Mouse (Mus musculus) embryonic facial prominence, embryonic 10.5 days (tissue): Measurements from ENCODE around the gene Isg20l2. TPM values are rescaled to one million over a fixed set of nuclear protein-coding genes. Genes with fewer than 3 reads are reported as not detected.

ENCODE experiments used
- DNase-seq: peaks from one replicate; pipeline ENCODE4 v3.0.0-alpha.2; 2017; ENCODE audit warnings: low spot score
- H3K27ac ChIP-seq: fragments of 300-500 bp; sonication (generic); replicated peaks from 2 replicates; pipeline ENCODE4 v1.5.1; 2016; ENCODE audit warnings: mild to moderate bottlenecking
- H3K27me3 ChIP-seq: fragments of 300-500 bp; sonication (generic); replicated peaks from 2 replicates; pipeline ENCODE4 v1.6.1; 2016; ENCODE audit warnings: low read depth, mild to moderate bottlenecking; ENCODE audit not compliant: poor library complexity, severe bottlenecking
- H3K36me3 ChIP-seq: fragments of 300-500 bp; sonication (generic); replicated peaks from 2 replicates; pipeline ENCODE4 v1.6.1; 2016; ENCODE audit warnings: mild to moderate bottlenecking, moderate library complexity
- H3K4me1 ChIP-seq: fragments of 300-500 bp; sonication (generic); 2 replicates; pipeline ENCODE4 v1.6.1; 2016
- H3K4me3 ChIP-seq: fragments of 300-500 bp; sonication (generic); 2 replicates; pipeline ENCODE4 v1.5.1; 2016; ENCODE audit warnings: mild to moderate bottlenecking, moderate library complexity
- H3K9me3 ChIP-seq: fragments of 300-500 bp; sonication (generic); 2 replicates; pipeline ENCODE4 v1.6.1; 2016; ENCODE audit warnings: mild to moderate bottlenecking
- WGBS: fragments of 180-500 bp; shearing (Covaris S2); methylation state at CpG from one replicate; pipeline ENCODE4 v1.1.7; 2016; 5-methylcytosine and 5-hydroxymethylcytosine counted together
- polyA plus RNA-seq: library from polyadenylated mRNA; unstranded; fragments of >200 nt; fragmentation: Nextera tagmentation; extraction: Ambion mirVana; gene quantifications from 2 replicates; pipeline ENCODE4 v1.2.1, GENCODE M21; 2016

Gene Isg20l2
- polyA plus RNA-seq, 1 experiment from 2014 or later = 81.3 TPM

- Histone ChIP-seq H3K4me1 (peaks cover 65% of the 10 kb centered on the region), H3K27me3 (peaks cover 36% of the 10 kb centered on the region), H3K27ac (peak overlapping the region; percentile 84), H3K4me3 (peak overlapping the region; percentile 77), H3K9me3 (no peaks in the 10 kb centered on the region), H3K36me3 (peaks cover 53% of the 10 kb centered on the region)
- 24% methylated on average over 14 of the region's 14 CpGs for WGBS
- no peak for DNase-seq
Observed at GRCm38 (mm10) chr3:87973593-87974380, 43.7 kb downstream of the Isg20l2 start.

- 15% methylated on average over 12 of the region's 12 CpGs for WGBS
- Histone ChIP-seq H3K9me3 (no peaks in the 10 kb centered on the region), H3K4me1 (peaks cover 72% of the 10 kb centered on the region), H3K27me3 (peaks cover 33% of the 10 kb centered on the region), H3K27ac (peak overlapping the region; percentile 84), H3K4me3 (peak overlapping the region; percentile 77), H3K36me3 (peaks cover 60% of the 10 kb centered on the region)
- DNase-seq = peak; percentile 74
Observed at GRCm38 (mm10) chr3:87974381-87974987, 44.4 kb downstream of the Isg20l2 start.

- no peak for DNase-seq
- Histone ChIP-seq H3K4me3 (no peak overlapping the region; the same call in 1 of the 2 replicates), H3K36me3 (peaks cover 51% of the 10 kb centered on the region), H3K27ac (peak overlapping the region; percentile 87; the same call in 1 of the 2 replicates), H3K9me3 (no peaks in the 10 kb centered on the region), H3K27me3 (0 out of 2 replicates have a peak, but pooled peaks cover 6% of the 10 kb centered on the region), H3K4me1 (peaks cover 78% of the 10 kb centered on the region)
- 73% methylated on average over 5 of the region's 5 CpGs for whole genome bisulfite sequencing
Observed at GRCm38 (mm10) chr3:87979493-87979892, 49.4 kb downstream of the Isg20l2 start.

- Histone ChIP-seq H3K9me3 (no peaks in the 10 kb centered on the region), H3K4me3 (peak overlapping the region; percentile 13; the same call in 1 of the 2 replicates), H3K4me1 (peaks cover 77% of the 10 kb centered on the region), H3K27ac (peak overlapping the region; percentile 87), H3K27me3 (0 out of 2 replicates have a peak, but pooled peaks cover 8% of the 10 kb centered on the region), H3K36me3 (peaks cover 48% of the 10 kb centered on the region)
- WGBS = 54% methylated on average over 3 of the region's 3 CpGs
- DNase-seq = no peak
Observed at GRCm38 (mm10) chr3:87980085-87980484, 50.0 kb downstream of the Isg20l2 start.

GRCm38 (mm10) chr3:87980728-87981127 lies 50.6 kb downstream of the Isg20l2 start:
- WGBS = 58% methylated on average over 5 of the region's 5 CpGs
- DNase-seq = peak; percentile 16
- peak overlapping the region; percentile 87 for H3K27ac ChIP-seq
- H3K9me3 ChIP-seq = no peaks in the 10 kb centered on the region
- H3K36me3 ChIP-seq = peaks cover 41% of the 10 kb centered on the region
- H3K4me1 ChIP-seq = peaks cover 78% of the 10 kb centered on the region
- H3K4me3 ChIP-seq = peak overlapping the region; percentile 11; the same call in 1 of the 2 replicates
- H3K27me3 ChIP-seq = peaks cover 7% of the 10 kb centered on the region

GRCm38 (mm10) chr3:87981214-87981760 lies 51.2 kb downstream of the Isg20l2 start:
- peaks cover 36% of the 10 kb centered on the region for H3K36me3 ChIP-seq
- peak overlapping the region; percentile 87 for H3K27ac ChIP-seq
- H3K4me1 ChIP-seq = peaks cover 83% of the 10 kb centered on the region
- WGBS = 81% methylated on average over 6 of the region's 6 CpGs
- no peak overlapping the region for H3K4me3 ChIP-seq
- H3K27me3 ChIP-seq = peaks cover 13% of the 10 kb centered on the region
- no peak for DNase-seq
- no peaks in the 10 kb centered on the region for H3K9me3 ChIP-seq

- peak overlapping the region; percentile 38 for H3K4me3 ChIP-seq
- WGBS = 35% methylated on average over 12 of the region's 12 CpGs
- no peak for DNase-seq
Observed at GRCm38 (mm10) chr3:87981894-87982835, 52.1 kb downstream of the Isg20l2 start.

GRCm38 (mm10) chr3:87982836-87983601 lies 52.9 kb downstream of the Isg20l2 start:
- peak overlapping the region; percentile 87 for H3K27ac ChIP-seq
- DNase-seq = peak; percentile 69
- peaks cover 18% of the 10 kb centered on the region for H3K27me3 ChIP-seq
- H3K36me3 ChIP-seq = peaks cover 18% of the 10 kb centered on the region
- WGBS = 3% methylated on average over 13 of the region's 13 CpGs
- H3K4me3 ChIP-seq = peak overlapping the region; percentile 38
- no peaks in the 10 kb centered on the region for H3K9me3 ChIP-seq
- H3K4me1 ChIP-seq = peaks cover 99% of the 10 kb centered on the region

More at GRCm38 (mm10) chr3:87981894-87982835, 52.1 kb downstream of the Isg20l2 start:
- Histone ChIP-seq H3K4me1 (peaks cover 92% of the 10 kb centered on the region), H3K36me3 (peaks cover 27% of the 10 kb centered on the region), H3K9me3 (no peaks in the 10 kb centered on the region), H3K27ac (peak overlapping the region; percentile 87), H3K27me3 (peaks cover 16% of the 10 kb centered on the region)

GRCm38 (mm10) chr3:87983627-87984026 lies 53.5 kb downstream of the Isg20l2 start:
- peaks cover 99% of the 10 kb centered on the region for H3K4me1 ChIP-seq
- peaks cover 12% of the 10 kb centered on the region for H3K36me3 ChIP-seq
- H3K4me3 ChIP-seq = peak overlapping the region; percentile 38
- H3K9me3 ChIP-seq = no peaks in the 10 kb centered on the region
- H3K27me3 ChIP-seq = peaks cover 24% of the 10 kb centered on the region
- peak overlapping the region; percentile 87 for H3K27ac ChIP-seq
- 50% methylated on average over 6 of the region's 6 CpGs for WGBS
- no peak for DNase-seq

- H3K36me3 ChIP-seq = peaks cover 7% of the 10 kb centered on the region
- no peak for DNase-seq
- peak overlapping the region; percentile 87 for H3K27ac ChIP-seq
- H3K4me1 ChIP-seq = peaks cover 98% of the 10 kb centered on the region
- peak overlapping the region; percentile 38; the same call in 1 of the 2 replicates for H3K4me3 ChIP-seq
- 59% methylated on average over 3 of the region's 3 CpGs for WGBS
- H3K27me3 ChIP-seq = peaks cover 28% of the 10 kb centered on the region
- no peaks in the 10 kb centered on the region for H3K9me3 ChIP-seq
Observed at GRCm38 (mm10) chr3:87984094-87984493, 54.0 kb downstream of the Isg20l2 start.
